Mouse (Mus musculus) olfactory bulb, adult 2 months (tissue): Measurements from ENCODE around the gene Apobec3.
"Not testable (repeated sequence)": the region's sequence is repeated elsewhere in the genome, so short reads cannot be mapped to it uniquely, and the experiment has no call there.

Experiments used
- CTCF ChIP-seq: fragments of 200-500 bp; IDR thresholded peaks from 2 replicates; pipeline ENCODE4 v1.5.1; 2012; ENCODE audit warnings: low read depth, mild to moderate bottlenecking, low read length, moderate library complexity; ENCODE audit not compliant: insufficient read depth
- POLR2A ChIP-seq: fragments of 200-500 bp; IDR thresholded peaks from 2 replicates; pipeline ENCODE4 v1.6.1; 2012; ENCODE audit warnings: mild to moderate bottlenecking, low read depth, low read length, moderate library complexity; ENCODE audit not compliant: insufficient read depth

DNA sequence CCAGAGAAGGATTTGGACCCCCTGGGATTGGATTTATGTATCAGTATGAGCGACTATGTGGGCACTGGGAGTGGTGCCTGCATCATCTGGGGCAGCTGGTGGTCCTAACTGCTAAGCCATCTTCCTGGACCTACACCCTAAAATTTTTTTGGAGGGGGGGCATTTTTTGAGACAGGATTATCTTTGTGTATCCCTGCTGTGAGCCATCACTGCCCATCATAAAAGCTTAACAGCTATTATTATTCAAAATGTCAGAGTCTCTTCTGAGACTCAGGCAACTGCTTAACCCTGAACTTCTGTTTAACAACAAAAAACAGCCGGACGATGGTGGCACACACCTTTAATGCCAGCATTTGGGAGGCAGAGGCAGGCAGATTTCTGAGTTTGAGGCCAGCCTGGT, 17.5 kb downstream of the Apobec3 start:
- TF ChIP-seq POLR2A, CTCF: not testable (repeated sequence)
